Mouse (Mus musculus) skeletal muscle tissue, adult 2 months (tissue): ENCODE measurements around the gene Gm11562.

Source experiments
- DNase-seq: peaks from one replicate; pipeline ENCODE4 v3.0.0-alpha.2; 2012; ENCODE audit warnings: low read depth, low spot score

Gm11562 gene

GRCm38 (mm10) chr11:99585096-99585495 lies 35.1 kb downstream of the Gm11562 start:
- DNase-seq: no peak

- DNase-seq: no peak
These were observed 37.0 kb downstream of the Gm11562 start, which contains the start of gene Krtap1-4 for GRCm38 (mm10) chr11:99583245-99583704. TSS of gene Krtap1-4 (minus strand) at chr11:99583654.

GRCm38 (mm10) chr11:99581564-99581963 lies 38.7 kb downstream of the Gm11562 start:
- DNase-seq: no peak

DNA sequence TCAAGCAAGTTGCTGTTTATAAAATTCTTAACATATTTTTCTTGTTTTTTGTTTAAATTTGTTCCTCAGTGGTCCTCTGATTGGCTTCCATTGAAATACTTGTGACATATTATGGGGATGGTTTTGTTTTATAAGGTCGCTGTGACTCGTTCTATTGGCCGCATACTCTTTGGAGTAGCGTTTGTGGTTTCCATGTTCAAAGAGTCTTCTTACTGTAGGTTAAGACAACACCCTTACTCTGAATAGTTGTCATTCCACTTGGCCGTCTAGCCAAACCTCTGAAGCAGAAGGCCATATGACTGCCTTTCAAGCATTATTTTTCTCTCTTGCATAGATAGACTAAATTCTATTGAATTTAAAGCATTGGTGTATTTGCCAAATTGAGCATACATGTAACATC lies 39.2 kb downstream of the Gm11562 start:
- no peak for DNase-seq

- DNase-seq: no peak
These were observed 39.6 kb downstream of the Gm11562 start, which contains the start of gene Krtap1-5 for GRCm38 (mm10) chr11:99580636-99581035. TSS of gene Krtap1-5 (minus strand) at chr11:99581016.

GRCm38 (mm10) chr11:99574106-99574505 lies 46.1 kb downstream of the Gm11562 start:
- peak; percentile 5 for DNase-seq

GRCm38 (mm10) chr11:99573164-99573563 lies 47.1 kb downstream of the Gm11562 start:
- DNase-seq: no peak
